In genomic region chr9:21243826-21244427, GRCm38 (mm10) we compare ENCODE assay signal across 8 mouse cellular contexts. TPM values are rescaled to one million over a fixed set of nuclear protein-coding genes. Genes with fewer than 3 reads are reported as not detected.
DNase-seq lines count a peak whose midpoint lies in the region; ATAC-seq lines count a peak whose summit lies in the region.

No protein-coding gene starts in this region.

- DNase-seq in layer of hippocampus, postnatal 10 days (ENCODE audit: low spot score in 2 of 2): peak; percentile 40 to 48
- no peak for DNase-seq in layer of hippocampus, adult 9-11 months
- DNase-seq in cerebellum, adult 9-11 months: peak; percentile 92
- DNase-seq in induced T-regulatory cell, adult 2 months (ENCODE audit: low read depth): peak; percentile 32
- no peak for DNase-seq in gastrocnemius, postnatal 4 days (ENCODE audit: low spot score in 2 of 2)
- no peak for DNase-seq in left cerebral cortex, adult 8-10 months (ENCODE audit: low spot score in 2 of 2)
- DNase-seq in B cell, adult 2 months: no peak

- peaks cover 24% of the 10 kb centered on the region for H3K4me1 ChIP-seq in neural tube, embryonic 12.5 days

- peak overlapping the region; percentile 57; the same call in 1 of the 2 replicates for H3K9ac ChIP-seq in neural tube, embryonic 12.5 days

- 6% methylated on average over 42 of the region's 42 CpGs for WGBS in neural tube, embryonic 12.5 days

- H3K27me3 ChIP-seq in neural tube, embryonic 12.5 days (replicated peaks): peaks cover 69% of the 10 kb centered on the region

- H3K27ac ChIP-seq in neural tube, embryonic 12.5 days: no peak overlapping the region

- no peaks in the 10 kb centered on the region for H3K9me3 ChIP-seq in neural tube, embryonic 12.5 days

- peak overlapping the region; percentile 80 for H3K4me2 ChIP-seq in neural tube, embryonic 12.5 days (replicated peaks)

- H3K36me3 ChIP-seq in neural tube, embryonic 12.5 days: no peaks in the 10 kb centered on the region

- no peak for ATAC-seq in neural tube, embryonic 12.5 days (ENCODE audit: low FRiP score, low read depth)

- H3K4me3 ChIP-seq in neural tube, embryonic 12.5 days: peak overlapping the region; percentile 42

RNA-seq across cellular contexts. Expression of gene S1pr5, which starts 4.3 kb away (rescaled TPM):
- total RNA-seq in layer of hippocampus, postnatal 10 days (2021): 1 to 10 TPM; 2.4 to 3.0 TPM
- polyA plus RNA-seq in neural tube, embryonic 12.5 days (2016; fragmentation: Nextera tagmentation; extraction: Ambion mirVana): 1.5 and 2.0 TPM in 2 replicates
- under 1 TPM; 0.26 to 0.32 TPM for total RNA-seq in gastrocnemius, postnatal 4 days (2021)
- total RNA-seq in left cerebral cortex, adult 8-10 months (2022): 10 to 100 TPM; 14.8 to 20.5 (median 16.8) TPM

RNA-seq across cellular contexts. Expression of gene Keap1, which starts 4.8 kb away (rescaled TPM):
- 10 to 100 TPM; 51.7 to 56.5 TPM for total RNA-seq in layer of hippocampus, postnatal 10 days (2021)
- 53.9 and 55.1 TPM in 2 replicates for polyA plus RNA-seq in neural tube, embryonic 12.5 days (2016; fragmentation: Nextera tagmentation; extraction: Ambion mirVana)
- total RNA-seq in gastrocnemius, postnatal 4 days (2021): 10 to 100 TPM; 52.2 to 55.0 TPM
- total RNA-seq in left cerebral cortex, adult 8-10 months (2022): 10 to 100 TPM; 57.8 to 68.8 (median 59.9) TPM

RNA-seq across cellular contexts. Expression of gene Atg4d, which starts 21.2 kb away (rescaled TPM):
- 10 to 100 TPM; 28.8 to 29.4 TPM for total RNA-seq in layer of hippocampus, postnatal 10 days (2021)
- polyA plus RNA-seq in neural tube, embryonic 12.5 days (2016; fragmentation: Nextera tagmentation; extraction: Ambion mirVana): 57.4 and 57.6 TPM in 2 replicates
- total RNA-seq in gastrocnemius, postnatal 4 days (2021): 10 to 100 TPM; 28.0 to 30.0 TPM
- 10 to 100 TPM; 35.3 to 48.7 (median 39.7) TPM for total RNA-seq in left cerebral cortex, adult 8-10 months (2022)

RNA-seq across cellular contexts. Expression of gene Kri1, which starts 43.8 kb away (rescaled TPM):
- total RNA-seq in layer of hippocampus, postnatal 10 days (2021): 10 to 100 TPM; 37.7 to 39.2 TPM
- polyA plus RNA-seq in neural tube, embryonic 12.5 days (2016; fragmentation: Nextera tagmentation; extraction: Ambion mirVana): 18.0 and 25.2 TPM in 2 replicates
- 10 to 100 TPM; 18.1 to 21.3 TPM for total RNA-seq in gastrocnemius, postnatal 4 days (2021)
- 10 to 100 TPM; 33.5 to 43.4 (median 39.4) TPM for total RNA-seq in left cerebral cortex, adult 8-10 months (2022)

RNA-seq across cellular contexts. Expression of gene Cdkn2d, which starts 47.3 kb away (rescaled TPM):
- 10 to 100 TPM; 66.7 to 69.5 TPM for total RNA-seq in layer of hippocampus, postnatal 10 days (2021)
- 94.6 and 96.1 TPM in 2 replicates for polyA plus RNA-seq in neural tube, embryonic 12.5 days (2016; fragmentation: Nextera tagmentation; extraction: Ambion mirVana)
- 10 to 100 TPM; 20.5 to 24.0 TPM for total RNA-seq in gastrocnemius, postnatal 4 days (2021)
- 10 to 100 TPM; 53.5 to 63.9 (median 58.8) TPM for total RNA-seq in left cerebral cortex, adult 8-10 months (2022)

Comparison
In these comparisons a context has a peak if more than half of its experiments do, and no peak if none do; other contexts are left out.
1. DNase-seq: peak in layer of hippocampus, postnatal 10 days (2 of 2), cerebellum, adult 9-11 months (single experiment) and induced T-regulatory cell, adult 2 months (single experiment); none in layer of hippocampus, adult 9-11 months (single experiment), gastrocnemius, postnatal 4 days (0 of 2), left cerebral cortex, adult 8-10 months (0 of 2) and B cell, adult 2 months (0 of 2).